Mouse (Mus musculus) G1E (cell line): Measurements from ENCODE around the gene Tgm3. TPM values are rescaled to one million over a fixed set of nuclear protein-coding genes. Genes with fewer than 3 reads are reported as not detected.

Source experiments
- ATAC-seq: 2 replicates; pipeline ENCODE4 v1.8.0; 2016; ENCODE audit warnings: mild to moderate bottlenecking; ENCODE audit not compliant: insufficient number of reproducible peaks, poor library complexity, low FRiP score, severe bottlenecking; ENCODE audit errors: extremely low read depth
- DNase-seq: peaks from one replicate; pipeline ENCODE4 v3.0.0; 2012; ENCODE audit warnings: low spot score
- H3K27me3 ChIP-seq: 2 replicates; pipeline ENCODE4 v1.6.1; 2012; ENCODE audit warnings: mild to moderate bottlenecking, low read length, inconsistent platforms; ENCODE audit not compliant: insufficient read depth
- H3K36me3 ChIP-seq: replicated peaks from 2 replicates; pipeline ENCODE3; 2012; ENCODE audit warnings: mild to moderate bottlenecking, inconsistent platforms
- H3K4me1 ChIP-seq: 2 replicates; pipeline ENCODE4 v1.6.1; 2012; ENCODE audit warnings: low read depth, low read length, inconsistent platforms, mixed read lengths; ENCODE audit not compliant: insufficient read depth
- H3K4me3 ChIP-seq: 2 replicates; pipeline ENCODE4 v1.5.1; 2012; ENCODE audit warnings: low read depth, mild to moderate bottlenecking, inconsistent platforms, low read length, moderate library complexity, mixed read lengths
- H3K9me3 ChIP-seq: replicated peaks from 2 replicates; pipeline ENCODE4 v1.6.1; 2012; ENCODE audit warnings: inconsistent platforms
- CTCF ChIP-seq: IDR thresholded peaks from 2 replicates; pipeline ENCODE4 v1.5.1; 2012; ENCODE audit warnings: low read depth, low read length, inconsistent platforms, mixed read lengths
- GATA1 ChIP-seq: IDR thresholded peaks from 2 replicates; pipeline ENCODE4 v1.6.1; 2012; ENCODE audit warnings: borderline replicate concordance, low read length, inconsistent platforms, mixed read lengths
- GATA2 ChIP-seq: IDR thresholded peaks from 2 replicates; pipeline ENCODE4 v1.6.1; 2012; ENCODE audit warnings: low read depth, low read length, inconsistent platforms, borderline replicate concordance
- POLR2AphosphoS5 ChIP-seq: IDR thresholded peaks from 2 replicates; pipeline ENCODE4 v1.6.1; 2012; ENCODE audit warnings: low read depth, low read length, inconsistent platforms; ENCODE audit not compliant: insufficient replicate concordance
- TAL1 ChIP-seq: conservative IDR thresholded peaks from 2 replicates; pipeline ENCODE4 v1.6.1; 2012; ENCODE audit warnings: low read depth, low read length, inconsistent platforms, mixed read lengths
- polyA plus RNA-seq: library from polyadenylated mRNA; stranded (reverse); fragments of >175 nt; gene quantifications from 2 replicates; pipeline ENCODE4 v1.2.3, GENCODE M21; 2012
- total RNA-seq, 2 experiments: library from RNA; stranded (forward) in 1 of 2; stranded (reverse) in 1 of 2; fragments of 200-1000 nt in 1 of 2; fragments of >200 nt in 1 of 2; fragmentation: Nextera tagmentation in 1 of 2; gene quantifications; 2 replicates each; pipeline ENCODE4 v1.2.3; 2014 to 2017

The Tgm3 gene
- total RNA-seq (2014; fragmentation: Nextera tagmentation), result not detected in 2 replicates
- 0.05 and 0.06 TPM in 2 replicates for total RNA-seq (2017)
- polyA plus RNA-seq, result not detected in 2 replicates

DNA sequence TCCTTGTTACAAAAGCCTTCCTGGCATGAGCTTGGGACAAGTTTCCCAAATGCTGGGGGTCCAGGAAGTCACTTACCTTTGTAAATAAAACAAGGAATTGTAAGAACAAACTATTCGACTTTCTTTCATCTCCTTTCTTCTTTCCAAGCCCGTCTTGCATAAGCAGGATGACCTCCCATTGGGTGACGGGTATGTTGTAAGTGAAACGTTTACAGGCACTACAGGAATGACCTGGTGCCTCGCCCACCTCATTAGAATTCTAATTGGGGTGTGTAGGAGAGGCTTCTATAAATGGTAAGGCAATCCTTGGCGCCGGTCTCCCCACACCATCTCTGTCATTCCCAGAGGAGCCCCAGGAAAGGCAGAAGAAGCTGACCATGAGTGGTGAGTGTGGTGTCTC lies at the start of gene Tgm3:
Gene Tgm3, plus strand, starts transcription at position 324 of the 400 bp plus-strand sequence.
- ATAC-seq (no peak), DNase-seq (no peak)
- Histone ChIP-seq H3K9me3 (no peaks in the 10 kb centered on the region), H3K4me3 (no peak within 1 kb of the TSS), H3K4me1 (no peaks in the 10 kb centered on the region), H3K27me3 (peaks cover 13% of the 10 kb centered on the region), H3K36me3 (no peaks in the 10 kb centered on the region)
- TF ChIP-seq POLR2AphosphoS5, result no peak
- no peak for TF ChIP-seq CTCF
- no peak for TF ChIP-seq GATA1
- no peak for TF ChIP-seq GATA2
- TF ChIP-seq TAL1, result no peak

DNA sequence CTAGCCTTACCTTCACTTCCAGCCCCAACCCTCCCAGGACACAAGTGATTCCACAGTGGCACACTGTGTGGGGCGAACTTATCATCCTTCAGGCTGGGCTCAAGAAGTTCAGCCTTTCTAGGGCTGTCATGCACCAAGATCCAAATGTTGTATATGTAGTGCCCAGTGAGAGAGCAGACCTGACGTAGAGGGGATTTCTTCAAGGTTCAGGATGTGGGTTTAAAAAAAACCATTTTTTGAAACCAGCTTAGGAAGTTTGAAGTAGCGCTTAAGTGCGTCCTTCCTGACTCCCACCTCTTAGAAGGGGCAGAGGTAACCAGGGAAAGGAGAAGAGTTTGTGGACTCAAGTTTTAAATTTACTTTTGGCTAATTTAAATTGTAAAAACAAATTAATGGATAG lies 31.5 kb upstream of the Tgm3 start:
- Histone ChIP-seq H3K27me3 (no peaks in the 10 kb centered on the region), H3K4me1 (no peaks in the 10 kb centered on the region), H3K9me3 (no peaks in the 10 kb centered on the region), H3K36me3 (no peaks in the 10 kb centered on the region), H3K4me3 (no peak overlapping the region)
- no peak for ATAC-seq
- no peak for TF ChIP-seq POLR2AphosphoS5
- no peak for TF ChIP-seq GATA1
- no peak for TF ChIP-seq CTCF
- TF ChIP-seq TAL1, result no peak
- TF ChIP-seq GATA2, result no peak
- DNase-seq, result no peak

DNA sequence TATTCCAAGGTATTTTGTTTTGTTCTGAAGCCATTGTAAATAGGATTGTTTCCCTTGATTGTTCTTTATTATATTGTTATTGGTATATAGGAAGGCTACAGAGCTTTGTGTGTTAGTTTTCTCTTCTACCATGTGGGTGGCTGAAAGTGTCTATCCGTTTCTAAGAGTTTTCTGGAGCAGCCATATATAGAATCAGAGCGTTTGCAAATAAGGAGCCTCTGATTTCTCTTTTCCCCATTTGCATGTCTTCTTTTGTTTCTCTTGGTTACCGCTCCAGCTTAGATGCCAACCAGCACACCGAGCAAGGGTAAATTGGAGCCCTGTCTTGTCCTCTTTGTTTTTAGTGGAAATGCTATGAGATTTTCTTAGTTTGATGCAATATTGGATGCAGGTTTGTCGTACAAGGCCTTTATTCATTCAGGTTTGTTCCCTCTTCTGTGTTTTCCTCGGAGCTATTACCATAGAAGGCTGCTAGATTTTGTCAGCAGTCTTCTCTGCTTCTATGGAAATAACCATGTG lies 24.6 kb upstream of the Tgm3 start:
- DNase-seq (no peak), ATAC-seq (no peak)
- TF ChIP-seq TAL1 (no peak), POLR2AphosphoS5 (no peak), GATA1 (no peak), GATA2 (no peak), CTCF (no peak)

DNA sequence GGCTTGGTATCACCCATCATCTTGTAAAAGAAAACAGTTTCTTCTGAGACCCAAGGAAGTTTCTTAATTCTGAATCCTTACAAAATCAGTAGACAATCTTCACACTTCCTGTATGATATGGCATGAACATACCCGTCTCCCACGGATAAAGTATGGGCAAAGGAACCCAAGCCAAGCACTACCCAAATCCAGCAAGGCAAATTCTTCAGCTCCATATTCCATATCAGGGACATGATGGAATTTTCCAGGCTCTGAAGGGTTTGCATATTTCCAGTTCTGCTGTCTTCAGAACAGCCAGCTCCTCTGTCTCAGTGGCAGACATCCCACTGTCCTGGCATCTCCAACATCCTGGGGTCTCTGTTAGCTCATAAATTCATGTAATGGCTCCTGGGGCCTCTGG lies 22.5 kb upstream of the Tgm3 start:
- H3K4me1 ChIP-seq, result no peaks in the 10 kb centered on the region
- ATAC-seq (no peak), DNase-seq (no peak)
- H3K4me3 ChIP-seq, result no peak overlapping the region
- no peaks in the 10 kb centered on the region for H3K36me3 ChIP-seq
- H3K27me3 ChIP-seq, result no peaks in the 10 kb centered on the region
- TF ChIP-seq GATA2 (no peak), CTCF (no peak), GATA1 (no peak), TAL1 (no peak), POLR2AphosphoS5 (no peak)
- no peaks in the 10 kb centered on the region for H3K9me3 ChIP-seq

More for the DNA sequence above, 24.6 kb upstream of the Tgm3 start:
- Histone ChIP-seq H3K9me3 (no peaks in the 10 kb centered on the region), H3K27me3 (no peaks in the 10 kb centered on the region), H3K4me1 (no peaks in the 10 kb centered on the region), H3K36me3 (no peaks in the 10 kb centered on the region), H3K4me3 (no peak overlapping the region)

DNA sequence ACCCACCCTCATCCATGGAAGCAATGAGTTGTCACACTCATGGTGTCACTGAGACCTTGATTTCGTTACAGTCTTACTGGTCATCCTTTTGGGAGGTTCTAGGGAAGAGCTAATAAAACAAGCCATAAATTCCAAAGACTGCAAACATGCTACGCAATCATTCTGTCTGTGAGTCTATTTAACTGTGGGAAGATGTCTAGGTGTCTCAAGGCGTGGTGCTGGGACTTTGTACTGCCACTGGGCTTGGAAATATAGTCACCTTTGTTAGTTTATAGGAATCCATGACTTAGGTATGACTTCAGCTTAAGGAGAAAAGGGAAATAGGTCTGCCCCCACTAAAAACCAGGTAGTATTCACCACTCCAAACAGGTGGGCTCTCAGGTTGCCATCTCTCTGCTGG lies 17.7 kb upstream of the Tgm3 start:
- DNase-seq (no peak), ATAC-seq (no peak)
- H3K4me3 ChIP-seq, result no peak overlapping the region
- no peaks in the 10 kb centered on the region for H3K27me3 ChIP-seq
- TF ChIP-seq CTCF (no peak), TAL1 (no peak)
- H3K9me3 ChIP-seq, result no peaks in the 10 kb centered on the region
- H3K36me3 ChIP-seq, result no peaks in the 10 kb centered on the region
- no peaks in the 10 kb centered on the region for H3K4me1 ChIP-seq

DNA sequence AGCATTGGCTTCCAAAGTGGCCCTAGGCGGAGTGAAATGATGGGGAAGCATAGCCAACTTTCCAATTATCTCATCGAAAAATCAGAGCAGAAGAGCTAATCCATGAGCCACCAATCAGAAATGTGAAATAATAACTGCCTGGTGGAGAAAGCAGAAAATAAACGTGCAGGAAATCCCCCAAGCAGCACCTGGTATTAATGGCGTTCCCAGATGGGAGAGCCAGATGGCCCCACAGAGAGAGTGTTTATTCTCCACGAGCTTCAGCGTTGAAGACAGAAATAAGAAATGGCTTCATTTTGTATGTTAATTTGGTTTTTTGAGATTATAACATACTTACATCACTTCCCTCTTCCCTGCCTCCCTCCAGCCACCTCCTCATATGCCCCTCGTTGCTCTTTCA lies 13.7 kb upstream of the Tgm3 start:
- H3K9me3 ChIP-seq, result no peaks in the 10 kb centered on the region
- H3K27me3 ChIP-seq, result no peaks in the 10 kb centered on the region
- H3K4me3 ChIP-seq, result no peak overlapping the region
- H3K4me1 ChIP-seq, result no peaks in the 10 kb centered on the region
- ATAC-seq, result no peak
- no peak for DNase-seq
- TF ChIP-seq GATA1 (no peak), POLR2AphosphoS5 (no peak), GATA2 (no peak), CTCF (no peak), TAL1 (no peak)
- H3K36me3 ChIP-seq, result no peaks in the 10 kb centered on the region

DNA sequence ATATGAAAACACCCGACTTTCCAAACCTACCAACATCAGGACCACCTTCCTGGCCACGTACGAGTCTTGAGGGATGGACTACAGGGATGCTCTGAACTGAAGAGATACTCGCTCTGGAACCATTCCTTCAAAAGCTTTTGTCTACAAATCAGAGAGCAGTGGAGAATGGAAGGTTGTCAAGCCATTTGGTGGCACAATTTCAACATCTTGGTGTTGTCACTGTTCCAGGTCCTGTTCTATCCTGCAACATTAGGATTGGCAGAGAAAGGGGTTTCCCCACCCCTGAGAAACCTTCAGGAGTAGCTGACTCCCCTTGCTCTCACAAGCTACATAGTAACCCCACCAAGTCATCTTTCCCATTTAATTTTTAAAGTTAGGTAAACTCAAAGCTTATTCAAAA lies 12.9 kb upstream of the Tgm3 start:
- DNase-seq (no peak), ATAC-seq (no peak)
- H3K4me3 ChIP-seq, result no peak overlapping the region
- H3K27me3 ChIP-seq, result no peaks in the 10 kb centered on the region
- H3K36me3 ChIP-seq, result no peaks in the 10 kb centered on the region
- TF ChIP-seq TAL1 (no peak), GATA2 (no peak), GATA1 (no peak), CTCF (no peak), POLR2AphosphoS5 (no peak)
- H3K4me1 ChIP-seq, result no peaks in the 10 kb centered on the region
- H3K9me3 ChIP-seq, result no peaks in the 10 kb centered on the region
